Mouse (Mus musculus) lung, embryonic 15.5 days (tissue): ENCODE results near the gene Krtap4-2. TPM values are rescaled to one million over a fixed set of nuclear protein-coding genes. Genes with fewer than 3 reads are reported as not detected.
"Not testable (repeated sequence)": the region's sequence is repeated elsewhere in the genome, so short reads cannot be mapped to it uniquely, and the experiment has no call there.

Source experiments
- ATAC-seq: fragments of 200-750 bp; cut with Nextera tagmentation; 2 replicates; pipeline ENCODE4 v1.8.0; 2017; ENCODE audit warnings: moderate number of reproducible peaks, borderline replicate concordance; ENCODE audit not compliant: low FRiP score, low TSS enrichment; ENCODE audit errors: extremely low read depth
- H3K27ac ChIP-seq: fragments of 300-500 bp; sonication (generic); 2 replicates; pipeline ENCODE4 v1.5.1; 2015; ENCODE audit warnings: moderate library complexity, mild to moderate bottlenecking, inconsistent platforms
- H3K27me3 ChIP-seq: fragments of 300-500 bp; sonication (generic); 2 replicates; pipeline ENCODE4 v1.6.1; 2015; ENCODE audit warnings: inconsistent platforms
- H3K36me3 ChIP-seq: fragments of 300-500 bp; sonication (generic); 2 replicates; pipeline ENCODE4 v1.6.1; 2015; ENCODE audit warnings: inconsistent platforms
- H3K4me1 ChIP-seq: fragments of 300-500 bp; sonication (generic); 2 replicates; pipeline ENCODE4 v1.6.1; 2015; ENCODE audit warnings: inconsistent platforms
- H3K4me2 ChIP-seq: fragments of 300-500 bp; sonication (generic); 2 replicates; pipeline ENCODE4 v1.6.1; 2015; ENCODE audit warnings: inconsistent platforms, mild to moderate bottlenecking, moderate library complexity
- H3K4me3 ChIP-seq: fragments of 300-500 bp; sonication (generic); 2 replicates; pipeline ENCODE4 v1.5.1; 2015; ENCODE audit warnings: mild to moderate bottlenecking, inconsistent platforms
- H3K9ac ChIP-seq: fragments of 300-500 bp; sonication (generic); 2 replicates; pipeline ENCODE4 v1.6.1; 2015; ENCODE audit warnings: inconsistent platforms
- H3K9me3 ChIP-seq: fragments of 300-500 bp; sonication (generic); 2 replicates; pipeline ENCODE4 v1.6.1; 2016; ENCODE audit warnings: inconsistent platforms
- WGBS: fragments of 180-500 bp; shearing (Covaris S2); methylation state at CpG from one replicate; pipeline ENCODE4 v1.1.7; 2015; 5-methylcytosine and 5-hydroxymethylcytosine counted together
- polyA plus RNA-seq: library from polyadenylated mRNA; unstranded; fragments of >200 nt; fragmentation: Nextera tagmentation; extraction: Ambion mirVana; gene quantifications from 2 replicates; pipeline ENCODE4 v1.2.1, GENCODE M21; 2015

Krtap4-2 gene
- polyA plus RNA-seq: not detected in 2 replicates

DNA sequence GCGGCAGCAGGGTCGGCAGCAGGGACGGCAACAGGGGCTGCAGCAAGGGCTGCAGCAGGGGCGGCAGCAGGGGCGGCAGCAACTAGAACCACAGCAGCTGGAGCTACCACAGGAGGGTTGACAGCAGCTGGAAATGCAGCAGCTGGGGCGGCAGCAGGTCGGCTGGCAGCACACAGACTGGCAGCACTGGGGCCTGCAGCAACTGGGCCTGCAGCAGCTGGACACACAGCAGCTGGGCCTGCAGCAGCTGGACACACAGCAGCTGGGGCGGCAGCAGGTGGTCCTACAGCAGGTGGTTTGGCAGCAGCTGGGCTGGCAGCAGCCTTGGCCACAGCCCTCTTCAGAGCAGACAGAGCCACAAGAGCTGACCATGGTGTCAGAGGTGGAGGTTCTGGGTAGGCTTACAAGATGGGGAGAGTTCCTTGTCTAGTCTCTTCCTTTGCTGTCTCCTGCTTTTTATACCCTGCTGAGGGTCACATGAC, at the start of gene Krtap4-2:
Gene Krtap4-2, minus strand, starts transcription at position 432 of the 482 bp plus-strand sequence.
- H3K9ac ChIP-seq: no peak within 1 kb of the TSS
- H3K27me3 ChIP-seq: no peaks in the 10 kb centered on the region
- 33% methylated on average over 8 of the region's 8 CpGs for WGBS
- H3K36me3 ChIP-seq: no peaks in the 10 kb centered on the region
- H3K9me3 ChIP-seq: no peaks in the 10 kb centered on the region
- ATAC-seq: no peak
- no peak within 1 kb of the TSS for H3K4me2 ChIP-seq
- no peak within 1 kb of the TSS for H3K27ac ChIP-seq
- H3K4me1 ChIP-seq: no peaks in the 10 kb centered on the region
- H3K4me3 ChIP-seq: no peak within 1 kb of the TSS

DNA sequence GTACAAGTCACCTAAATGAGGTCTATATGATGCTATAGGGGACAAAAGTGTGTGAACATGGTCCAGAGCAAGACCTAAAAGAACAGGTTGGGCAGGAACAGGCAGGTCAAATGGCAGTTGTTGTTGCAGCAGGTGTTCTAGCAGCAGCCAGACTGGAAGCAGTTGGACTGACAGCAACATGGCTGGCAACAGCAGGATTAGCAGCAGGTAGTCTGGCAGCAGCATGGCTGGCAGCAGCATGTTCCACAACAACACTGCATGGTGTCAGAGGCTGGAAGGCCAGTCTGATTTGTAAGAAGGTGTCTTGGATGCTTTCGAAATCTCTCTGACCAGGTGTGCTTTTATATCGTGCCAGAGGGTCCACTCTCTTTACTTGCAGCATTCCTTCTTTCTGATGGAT, 48.6 kb upstream of the Krtap4-2 start:
- no peaks in the 10 kb centered on the region for H3K36me3 ChIP-seq
- no peak overlapping the region for H3K4me2 ChIP-seq
- no peak overlapping the region for H3K4me3 ChIP-seq
- no peak for ATAC-seq
- H3K27me3 ChIP-seq: no peaks in the 10 kb centered on the region
- WGBS: 76% methylated on average over 2 of the region's 2 CpGs
- H3K27ac ChIP-seq: no peak overlapping the region
- no peaks in the 10 kb centered on the region for H3K9me3 ChIP-seq
- H3K4me1 ChIP-seq: no peaks in the 10 kb centered on the region
- H3K9ac ChIP-seq: no peak overlapping the region

DNA sequence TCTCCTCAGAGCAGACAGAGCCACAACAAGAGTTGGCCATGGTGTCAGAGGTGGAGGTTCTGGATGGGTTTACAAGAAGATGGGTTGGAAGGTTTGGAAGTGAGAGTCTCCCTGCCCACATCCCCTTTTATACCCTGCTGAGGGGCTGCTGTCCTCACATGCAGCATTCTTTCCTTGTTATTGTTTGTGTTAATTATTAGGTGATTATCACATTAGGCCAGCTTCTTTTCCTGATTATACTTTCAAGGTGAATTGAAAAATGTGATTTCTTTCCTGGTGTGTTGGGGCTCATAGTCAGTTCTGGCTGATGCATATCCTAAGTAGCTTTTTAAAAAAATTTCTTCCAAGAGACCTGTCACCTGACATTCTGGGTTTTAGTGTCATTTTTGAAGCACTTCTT, 31.0 kb upstream of the Krtap4-2 start, which contains the start of gene Krtap4-6:
Gene Krtap4-6, minus strand, starts transcription at position 101 of the 400 bp plus-strand sequence.
- no peak within 1 kb of the TSS for H3K9ac ChIP-seq
- ATAC-seq: no peak
- H3K9me3 ChIP-seq: no peaks in the 10 kb centered on the region
- H3K36me3 ChIP-seq: no peaks in the 10 kb centered on the region
- no peaks in the 10 kb centered on the region for H3K4me1 ChIP-seq
- H3K27ac ChIP-seq: no peak within 1 kb of the TSS
- no peaks in the 10 kb centered on the region for H3K27me3 ChIP-seq
- no peak within 1 kb of the TSS for H3K4me2 ChIP-seq
- no peak within 1 kb of the TSS for H3K4me3 ChIP-seq

DNA sequence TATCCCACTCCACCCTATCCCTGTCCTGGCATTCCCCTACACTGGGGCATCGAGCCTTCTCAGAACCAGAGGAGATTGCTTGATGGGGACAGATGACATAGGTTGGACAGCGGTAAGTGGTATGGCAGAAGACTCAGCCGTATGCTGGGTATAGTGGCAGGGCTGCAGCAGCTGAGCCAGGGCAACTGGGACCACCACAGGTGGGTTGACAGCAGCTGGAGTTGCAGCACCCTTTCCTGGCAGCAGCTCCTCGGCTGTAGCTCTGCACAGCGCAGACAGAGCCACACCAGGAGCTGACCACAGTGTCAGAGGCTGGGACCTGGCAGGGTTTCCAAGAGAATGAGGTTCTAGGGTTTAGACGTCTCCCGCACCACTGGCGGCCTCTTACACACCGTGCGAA, 27.9 kb upstream of the Krtap4-2 start:
- H3K27me3 ChIP-seq: no peaks in the 10 kb centered on the region
- ATAC-seq: no peak
- no peak overlapping the region for H3K9ac ChIP-seq
- H3K4me2 ChIP-seq: no peak overlapping the region
- no peak overlapping the region for H3K27ac ChIP-seq
- no peaks in the 10 kb centered on the region for H3K9me3 ChIP-seq
- no peaks in the 10 kb centered on the region for H3K36me3 ChIP-seq
- H3K4me1 ChIP-seq: no peaks in the 10 kb centered on the region
- no peak overlapping the region for H3K4me3 ChIP-seq
- WGBS: 82% methylated on average over 10 of the region's 10 CpGs

DNA sequence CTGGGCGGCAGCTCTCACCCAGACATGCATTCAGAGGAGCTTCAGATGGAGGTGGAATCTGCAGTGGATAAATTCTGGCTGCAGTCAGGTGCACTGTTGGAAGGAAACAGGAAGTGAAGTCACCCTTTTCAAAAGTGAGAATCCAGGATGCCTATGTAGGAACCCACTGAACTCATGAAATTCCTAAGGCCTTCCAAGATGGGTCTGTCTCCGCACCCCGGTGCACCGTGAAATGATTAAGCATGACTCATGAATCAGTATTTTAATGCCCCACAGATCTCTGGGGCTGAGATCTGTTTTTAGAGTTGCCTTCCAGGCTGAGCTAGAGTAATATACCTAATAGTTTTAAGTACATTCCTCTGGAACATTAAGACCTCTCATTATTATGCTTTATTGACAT, 24.4 kb upstream of the Krtap4-2 start:
- Histone ChIP-seq H3K4me3 (no peak overlapping the region), H3K27ac (no peak overlapping the region), H3K9me3 (no peaks in the 10 kb centered on the region), H3K9ac (no peak overlapping the region), H3K4me2 (no peak overlapping the region), H3K4me1 (no peaks in the 10 kb centered on the region), H3K36me3 (no peaks in the 10 kb centered on the region), H3K27me3 (no peaks in the 10 kb centered on the region)
- WGBS: 82% methylated on average over 4 of the region's 4 CpGs
- ATAC-seq: no peak

DNA sequence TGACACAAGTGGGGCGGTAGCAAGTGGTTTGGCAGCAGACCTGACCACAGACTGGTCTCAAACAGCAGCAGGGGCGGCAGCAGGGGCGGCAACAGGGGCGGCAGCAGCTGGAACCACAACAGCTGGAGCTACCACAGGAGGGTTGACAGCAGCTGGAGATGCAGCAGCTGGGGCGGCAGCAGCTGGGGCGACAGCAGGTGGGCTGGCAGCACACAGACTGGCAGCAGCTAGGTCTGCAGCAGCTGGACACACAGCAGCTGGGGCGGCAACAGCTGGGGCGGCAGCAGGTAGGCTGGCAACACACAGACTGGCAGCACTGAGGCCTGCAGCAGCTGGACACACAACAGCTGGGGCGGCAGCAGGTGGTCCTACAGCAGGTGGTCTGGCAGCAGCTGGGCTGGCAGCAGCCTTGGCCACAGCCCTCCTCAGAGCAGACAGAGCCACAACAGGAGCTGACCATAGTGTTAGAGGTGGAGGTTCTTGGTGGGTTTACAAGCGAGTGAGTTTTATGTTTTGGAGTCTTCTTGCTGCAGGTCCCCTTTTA, 23.7 kb upstream of the Krtap4-2 start, which contains the start of gene Gm11563:
Gene Gm11563, minus strand, starts transcription at position 494 of the 544 bp plus-strand sequence.
- H3K4me2 ChIP-seq, H3K27me3 ChIP-seq, ATAC-seq, H3K27ac ChIP-seq, H3K4me1 ChIP-seq, H3K9me3 ChIP-seq, H3K4me3 ChIP-seq, H3K9ac ChIP-seq, H3K36me3 ChIP-seq: not testable (repeated sequence)
- 52% methylated on average over 10 of the region's 10 CpGs for WGBS

DNA sequence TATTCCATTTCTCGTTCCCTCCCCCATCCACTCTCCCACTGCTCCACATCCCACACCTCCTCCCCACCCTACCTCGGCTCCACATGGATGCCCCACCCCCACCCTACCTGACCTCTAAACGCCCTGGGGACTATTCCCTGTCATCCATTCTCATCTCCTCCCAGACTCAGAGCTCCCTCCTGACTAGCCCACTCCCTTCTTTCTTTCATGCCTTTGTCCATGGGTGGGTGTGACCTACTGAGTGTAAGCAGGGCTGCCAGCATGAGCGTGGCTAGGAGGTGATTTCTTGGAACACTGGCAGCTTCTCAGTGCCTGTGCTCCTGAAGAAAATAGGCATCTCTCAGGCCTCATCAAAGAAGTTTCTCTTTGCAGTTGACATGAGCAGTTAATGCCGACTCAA, 22.2 kb upstream of the Krtap4-2 start:
- Histone ChIP-seq H3K9me3 (no peaks in the 10 kb centered on the region), H3K4me3 (no peak overlapping the region), H3K4me1 (no peaks in the 10 kb centered on the region), H3K27ac (no peak overlapping the region), H3K4me2 (no peak overlapping the region), H3K27me3 (no peaks in the 10 kb centered on the region), H3K9ac (no peak overlapping the region), H3K36me3 (no peaks in the 10 kb centered on the region)
- 49% methylated on average over 5 of the region's 5 CpGs for WGBS
- ATAC-seq: no peak

DNA sequence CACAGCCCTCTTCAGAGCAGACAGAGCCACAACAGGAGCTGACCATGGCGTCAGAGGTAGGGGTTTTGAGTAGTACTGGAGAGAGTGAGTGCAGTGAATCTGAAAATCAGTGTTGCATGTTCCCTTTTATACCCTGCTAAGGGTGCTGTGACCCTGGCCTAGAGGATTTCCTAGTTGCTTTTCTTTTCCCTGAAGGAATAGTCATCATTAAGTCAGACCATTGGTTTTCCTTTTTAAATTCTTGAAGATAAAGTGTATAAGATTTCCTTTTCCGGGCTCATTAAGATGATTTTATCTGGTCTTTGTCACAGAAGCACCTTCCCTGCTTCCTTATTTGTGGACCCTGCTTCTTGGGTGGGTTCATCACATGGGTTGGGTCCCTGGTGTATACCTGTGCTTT, 15.3 kb upstream of the Krtap4-2 start, which contains the start of gene Gm11555:
Gene Gm11555, minus strand, starts transcription at position 101 of the 400 bp plus-strand sequence.
- H3K4me2 ChIP-seq: no peak within 1 kb of the TSS
- no peaks in the 10 kb centered on the region for H3K4me1 ChIP-seq
- 79% methylated on average over 2 of the region's 2 CpGs for WGBS
- H3K9me3 ChIP-seq: no peaks in the 10 kb centered on the region
- H3K4me3 ChIP-seq: no peak within 1 kb of the TSS
- ATAC-seq: no peak
- no peaks in the 10 kb centered on the region for H3K27me3 ChIP-seq
- no peak within 1 kb of the TSS for H3K27ac ChIP-seq
- H3K36me3 ChIP-seq: no peaks in the 10 kb centered on the region
- no peak within 1 kb of the TSS for H3K9ac ChIP-seq

DNA sequence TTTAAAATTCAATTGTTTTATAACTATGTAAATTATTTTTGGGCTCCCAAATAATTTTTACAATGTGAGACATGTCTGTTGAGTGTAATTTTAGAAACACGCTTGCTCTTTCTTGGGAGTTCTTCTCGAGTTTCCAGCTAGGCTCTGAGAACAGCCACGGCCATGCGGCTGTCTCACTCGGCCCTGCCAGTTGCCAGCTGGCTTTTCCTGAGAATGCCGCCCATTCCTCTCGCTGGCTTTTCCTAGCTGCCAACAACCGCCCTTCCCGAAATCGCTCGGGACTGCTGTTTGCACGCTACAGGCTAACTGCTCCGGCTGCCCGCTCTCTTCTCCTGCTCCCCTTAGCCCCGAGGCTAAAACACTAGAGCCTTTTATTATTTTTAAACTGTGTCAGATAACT, 11.6 kb upstream of the Krtap4-2 start:
- Histone ChIP-seq H3K4me2 (no peak overlapping the region), H3K9me3 (no peaks in the 10 kb centered on the region), H3K4me1 (no peaks in the 10 kb centered on the region), H3K36me3 (no peaks in the 10 kb centered on the region), H3K27ac (no peak overlapping the region), H3K9ac (no peak overlapping the region), H3K4me3 (no peak overlapping the region), H3K27me3 (no peaks in the 10 kb centered on the region)
- ATAC-seq: no peak
- 81% methylated on average over 15 of the region's 15 CpGs for WGBS

DNA sequence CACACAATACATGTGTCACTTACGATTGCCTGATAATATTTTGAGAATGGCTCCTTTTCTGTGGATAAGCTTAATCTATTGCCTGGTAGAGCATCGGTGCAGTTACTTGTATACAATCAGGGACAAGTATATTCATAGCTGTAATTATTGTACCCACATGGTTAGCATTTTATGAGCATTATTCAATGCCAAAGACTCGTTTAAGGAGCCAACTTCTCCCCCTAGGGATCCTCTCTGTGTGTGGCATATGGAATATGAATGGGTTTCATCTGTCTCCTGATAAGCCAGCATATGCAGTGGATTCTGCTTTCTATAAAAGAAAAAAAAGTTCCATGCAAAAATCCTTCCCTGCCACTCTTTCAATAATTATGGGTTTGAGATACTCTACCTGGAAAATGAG, 9.5 kb upstream of the Krtap4-2 start:
- Histone ChIP-seq H3K36me3 (no peaks in the 10 kb centered on the region), H3K27ac (no peak overlapping the region), H3K27me3 (no peaks in the 10 kb centered on the region), H3K4me1 (no peaks in the 10 kb centered on the region), H3K9me3 (no peaks in the 10 kb centered on the region), H3K4me3 (no peak overlapping the region), H3K9ac (no peak overlapping the region), H3K4me2 (no peak overlapping the region)
- ATAC-seq: no peak
- WGBS: 72% methylated on average over 3 of the region's 3 CpGs

DNA sequence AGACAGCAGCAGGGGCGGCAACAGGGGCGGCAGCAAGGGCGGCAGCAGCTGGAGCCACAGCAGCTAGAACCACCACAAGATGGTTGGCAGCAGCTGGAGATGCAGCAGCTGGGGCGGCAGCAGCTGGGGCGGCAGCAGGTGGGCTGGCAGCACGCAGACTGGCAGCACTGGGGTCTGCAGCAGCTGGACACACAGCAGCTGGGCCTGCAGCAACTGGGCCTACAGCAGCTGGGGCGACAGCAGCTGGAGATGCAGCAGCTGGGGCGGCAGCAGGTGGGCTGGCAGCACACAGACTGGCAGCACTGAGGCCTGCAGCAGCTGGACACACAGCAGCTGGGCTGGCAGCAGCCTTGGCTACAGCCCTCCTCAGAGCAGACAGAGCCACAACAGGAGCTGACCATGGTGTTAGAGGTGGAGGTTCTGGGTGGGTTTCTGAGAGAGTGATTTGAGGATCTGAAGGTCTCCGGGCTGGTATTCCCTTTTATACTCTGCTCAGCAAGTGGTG, 8.8 kb upstream of the Krtap4-2 start, which contains the start of gene Krtap4-7:
Gene Krtap4-7, minus strand, starts transcription at position 455 of the 505 bp plus-strand sequence.
- H3K4me1 ChIP-seq, ATAC-seq, H3K9me3 ChIP-seq: not testable (repeated sequence)

DNA sequence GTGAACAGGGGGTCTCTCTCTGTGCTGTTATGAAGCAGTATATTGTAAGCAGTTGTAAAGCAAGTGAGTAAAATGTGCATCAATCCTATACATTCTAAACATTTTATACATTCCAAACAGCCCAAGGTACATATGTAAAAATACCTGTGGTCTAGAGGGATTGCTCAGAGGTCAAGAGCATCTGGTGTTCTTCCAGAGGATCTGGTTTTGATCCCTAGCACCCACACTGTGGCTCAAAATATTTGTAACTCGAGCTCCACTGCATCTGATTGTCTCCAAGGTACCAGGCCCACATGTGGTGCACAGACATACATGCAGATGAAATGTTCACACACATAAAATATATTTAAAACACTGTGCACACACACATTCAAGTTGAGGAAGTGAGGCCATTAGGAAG, 6.0 kb upstream of the Krtap4-2 start:
- Histone ChIP-seq H3K4me3 (no peak overlapping the region), H3K9me3 (no peaks in the 10 kb centered on the region), H3K36me3 (no peaks in the 10 kb centered on the region), H3K4me2 (no peak overlapping the region), H3K27me3 (no peaks in the 10 kb centered on the region), H3K4me1 (no peaks in the 10 kb centered on the region), H3K9ac (no peak overlapping the region), H3K27ac (no peak overlapping the region)
- no peak for ATAC-seq
- 7% methylated on average over 1 of the region's 1 CpGs for WGBS

More for the DNA sequence above, 8.8 kb upstream of the Krtap4-2 start, which contains the start of gene Krtap4-7:
- not testable (repeated sequence) for H3K4me3 ChIP-seq, H3K4me2 ChIP-seq, H3K27me3 ChIP-seq, H3K9ac ChIP-seq, H3K36me3 ChIP-seq, H3K27ac ChIP-seq
- 72% methylated on average over 9 of the region's 9 CpGs for WGBS
